Mouse (Mus musculus): ENCODE data around the gene Zfp821.

GRCm38 (mm10) chr8:109756849-109757248 is 51.5 kb downstream of the Zfp821 start:
- TF ChIP-seq CTCF (IDR thresholded peaks at IDR 0.05; ENCODE audit: insufficient read depth, low read depth, low read length) (no peak), POLR2A (IDR thresholded peaks at IDR 0.05; ENCODE audit: insufficient read depth, low read depth, low read length) (no peak)
